Mouse (Mus musculus): ENCODE measurements around the gene Pramef8.
A peak's percentile ranks its signal among the peaks of the same experiment; 100 is the strongest.
"Not testable (repeated sequence)": the region's sequence is repeated elsewhere in the genome, so short reads cannot be mapped to it uniquely, and the experiment has no call there.

The Pramef8 gene

GRCm38 (mm10) chr4:143412219-143413092 lies at the start of gene Pramef8:
Gene Pramef8 (plus strand): TSS chr4:143412426.
- peak; percentile 88 for DNase-seq

- no peak for DNase-seq
Observed at GRCm38 (mm10) chr4:143366415-143367041, 45.7 kb upstream of the Pramef8 start.

- no peak for DNase-seq
Observed at GRCm38 (mm10) chr4:143379480-143379879, 32.7 kb upstream of the Pramef8 start.

GRCm38 (mm10) chr4:143379931-143380715 lies 32.1 kb upstream of the Pramef8 start:
- DNase-seq, result no peak

- DNase-seq, result no peak
Observed at GRCm38 (mm10) chr4:143380716-143381004, 31.6 kb upstream of the Pramef8 start.

GRCm38 (mm10) chr4:143382163-143382562 lies 30.1 kb upstream of the Pramef8 start:
- no peak for DNase-seq

- no peak for DNase-seq
Observed at GRCm38 (mm10) chr4:143383646-143384045, 28.6 kb upstream of the Pramef8 start.

- DNase-seq, result peak; percentile 17
Observed at GRCm38 (mm10) chr4:143388955-143389702, 23.1 kb upstream of the Pramef8 start.

- DNase-seq, result no peak
Observed at GRCm38 (mm10) chr4:143394181-143394580, 18.0 kb upstream of the Pramef8 start, which contains the start of gene Pramel1. Gene Pramel1 (plus strand): TSS chr4:143394428.

GRCm38 (mm10) chr4:143411566-143412218 lies 534 bp upstream of the Pramef8 start:
- DNase-seq, result no peak

- DNase-seq, result no peak
Observed at GRCm38 (mm10) chr4:143413621-143414020, 1.4 kb downstream of the Pramef8 start.

- no peak for DNase-seq
Observed at GRCm38 (mm10) chr4:143414121-143414520, 1.9 kb downstream of the Pramef8 start.

- not testable (repeated sequence) for DNase-seq
Observed at GRCm38 (mm10) chr4:143426770-143427169, 14.5 kb downstream of the Pramef8 start.

GRCm38 (mm10) chr4:143450224-143450623 lies 38.0 kb downstream of the Pramef8 start, which contains the start of gene Oog4:
Gene Oog4 (minus strand): TSS chr4:143450324.
- DNase-seq, result no peak

All from thymus, postnatal 25 days (tissue).